Mouse (Mus musculus) brain, embryonic 14.5 days (tissue): ENCODE measurements at regions not wholly inside any gene's neighbourhood (a gene's known extent, or its start where the extent isn't known, plus 50 kb on each side); places are given as distances from the start of the nearest gene placed in this dataset.
A peak's percentile ranks its signal among the peaks of the same experiment; 100 is the strongest.

Experiments
- DNase-seq: peaks from one replicate; pipeline ENCODE4 v3.0.0-alpha.2; 2011; ENCODE audit warnings: low read depth
- CTCF ChIP-seq: fragments of 200-500 bp; IDR thresholded peaks from 2 replicates; pipeline ENCODE4 v1.5.1; 2012; ENCODE audit warnings: inconsistent platforms, mild to moderate bottlenecking, moderate library complexity, borderline replicate concordance; ENCODE audit not compliant: insufficient read depth, insufficient read length; ENCODE audit errors: extremely low read depth
- POLR2A ChIP-seq: fragments of 200-500 bp; IDR thresholded peaks from 2 replicates; pipeline ENCODE4 v1.6.1; 2012; ENCODE audit warnings: mild to moderate bottlenecking, inconsistent platforms, borderline replicate concordance; ENCODE audit not compliant: poor library complexity, insufficient read depth, insufficient read length, severe bottlenecking; ENCODE audit errors: extremely low read depth

- no peak for DNase-seq
Observed at GRCm38 (mm10) chr7:135794679-135795078, 78.5 kb upstream of the Mki67 start.

GRCm38 (mm10) chr7:135798441-135798840 is 82.3 kb upstream of the Mki67 start:
- TF ChIP-seq CTCF (no peak), POLR2A (no peak)
- no peak for DNase-seq

More at GRCm38 (mm10) chr7:135794679-135795078, 78.5 kb upstream of the Mki67 start:
- no peak for TF ChIP-seq CTCF
- no peak for TF ChIP-seq POLR2A

GRCm38 (mm10) chr7:135802598-135803121 is 86.5 kb upstream of the Mki67 start:
- TF ChIP-seq CTCF, result no peak
- no peak for TF ChIP-seq POLR2A
- DNase-seq, result peak; percentile 90

- no peak for DNase-seq
- TF ChIP-seq POLR2A, result no peak
- TF ChIP-seq CTCF, result no peak
Observed at GRCm38 (mm10) chr7:135804730-135805129, 88.6 kb upstream of the Mki67 start.

GRCm38 (mm10) chr7:135806139-135806538 is 90.0 kb upstream of the Mki67 start:
- no peak for DNase-seq
- TF ChIP-seq POLR2A, result no peak
- TF ChIP-seq CTCF, result no peak

- no peak for DNase-seq
- no peak for TF ChIP-seq POLR2A
- TF ChIP-seq CTCF, result no peak
Observed at GRCm38 (mm10) chr7:135806673-135807072, 90.5 kb upstream of the Mki67 start.

GRCm38 (mm10) chr7:135809167-135809566 is 93.0 kb upstream of the Mki67 start:
- DNase-seq, result no peak
- TF ChIP-seq POLR2A, result no peak
- TF ChIP-seq CTCF, result no peak

GRCm38 (mm10) chr7:135809751-135810379 is 93.7 kb upstream of the Mki67 start:
- peak; percentile 59 for DNase-seq
- no peak for TF ChIP-seq POLR2A
- TF ChIP-seq CTCF, result no peak

- TF ChIP-seq POLR2A, result no peak
- no peak for TF ChIP-seq CTCF
- peak; percentile 46 for DNase-seq
Observed at GRCm38 (mm10) chr7:135810971-135811370, 94.8 kb upstream of the Mki67 start.

- no peak for TF ChIP-seq CTCF
- TF ChIP-seq POLR2A, result no peak
- DNase-seq, result no peak
Observed at GRCm38 (mm10) chr7:135813616-135814015, 97.5 kb upstream of the Mki67 start.

- DNase-seq, result no peak
- TF ChIP-seq POLR2A (no peak), CTCF (no peak)
Observed at GRCm38 (mm10) chr7:135816191-135816590, 100.0 kb upstream of the Mki67 start.

- no peak for DNase-seq
- TF ChIP-seq CTCF, result no peak
- no peak for TF ChIP-seq POLR2A
Observed at GRCm38 (mm10) chr7:135817868-135818267, 101.7 kb upstream of the Mki67 start.

GRCm38 (mm10) chr7:135818298-135818697 is 102.1 kb upstream of the Mki67 start:
- no peak for DNase-seq

More at GRCm38 (mm10) chr7:135818298-135818697, 102.1 kb upstream of the Mki67 start:
- TF ChIP-seq POLR2A (no peak), CTCF (no peak)
